Mouse (Mus musculus) thymus, postnatal 4 days (tissue): ENCODE measurements around the gene Adck2.
A peak's percentile ranks its signal among the peaks of the same experiment; 100 is the strongest.

ENCODE experiments used
- DNase-seq: peaks from one replicate; pipeline ENCODE4 v3.0.0; 2021

Gene Adck2

DNA sequence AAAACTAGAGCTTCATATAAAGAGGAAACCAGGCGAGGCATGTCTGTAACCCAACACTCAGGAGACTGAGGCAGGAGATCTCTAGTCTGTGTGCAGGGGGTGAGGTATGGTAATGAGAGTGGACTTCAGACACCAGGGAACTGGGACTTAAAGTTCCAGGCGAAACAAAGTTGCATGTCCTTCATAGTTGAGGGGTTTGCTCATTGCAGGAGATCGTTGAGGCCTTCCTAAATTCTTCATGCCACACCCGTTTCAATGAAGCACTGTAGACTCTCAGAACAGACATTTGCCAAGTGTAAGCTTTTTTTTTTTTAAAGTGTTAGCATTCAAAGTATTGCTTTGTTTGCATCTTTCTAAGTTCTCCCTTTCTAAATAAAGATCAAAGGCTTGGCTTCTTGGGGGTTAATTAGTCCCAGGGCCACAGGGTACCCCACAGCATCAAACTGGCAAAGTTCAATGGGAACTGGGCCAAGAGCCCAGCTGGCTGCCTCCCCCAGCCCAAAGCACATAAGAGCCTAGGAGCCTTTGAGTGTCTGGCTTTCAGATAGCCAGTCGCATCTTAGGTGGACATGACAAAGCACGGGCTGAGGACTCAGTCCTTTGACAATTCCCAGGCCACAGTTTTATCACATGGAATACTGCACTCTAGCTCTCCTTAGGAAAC, 14.3 kb upstream of the Adck2 start:
- no peak for DNase-seq

GRCm38 (mm10) chr6:39562166-39563015, 11.3 kb upstream of the Adck2 start:
- DNase-seq, result peak; percentile 72

- no peak for DNase-seq
Observed at GRCm38 (mm10) chr6:39567528-39567927, 6.1 kb upstream of the Adck2 start.

- no peak for DNase-seq
Observed at GRCm38 (mm10) chr6:39570426-39570825, 3.2 kb upstream of the Adck2 start.

DNA sequence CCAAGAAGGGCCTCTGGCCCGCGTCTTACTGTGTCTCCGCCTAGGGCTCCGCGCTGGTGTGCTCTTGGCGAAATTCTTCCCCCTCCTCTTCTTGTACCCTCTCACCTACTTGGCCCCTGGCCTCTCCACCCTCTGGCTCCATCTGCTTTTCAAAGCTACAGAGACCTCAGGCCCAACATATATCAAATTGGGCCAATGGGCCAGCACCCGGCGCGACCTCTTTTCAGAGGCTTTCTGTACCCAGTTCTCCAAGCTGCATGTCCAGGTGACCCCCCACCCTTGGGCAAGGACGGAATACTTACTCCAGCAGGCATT, 839 bp downstream of the Adck2 start:
- DNase-seq, result peak; percentile 26

- no peak for DNase-seq
Observed at GRCm38 (mm10) chr6:39574951-39575350, 1.3 kb downstream of the Adck2 start.

DNA sequence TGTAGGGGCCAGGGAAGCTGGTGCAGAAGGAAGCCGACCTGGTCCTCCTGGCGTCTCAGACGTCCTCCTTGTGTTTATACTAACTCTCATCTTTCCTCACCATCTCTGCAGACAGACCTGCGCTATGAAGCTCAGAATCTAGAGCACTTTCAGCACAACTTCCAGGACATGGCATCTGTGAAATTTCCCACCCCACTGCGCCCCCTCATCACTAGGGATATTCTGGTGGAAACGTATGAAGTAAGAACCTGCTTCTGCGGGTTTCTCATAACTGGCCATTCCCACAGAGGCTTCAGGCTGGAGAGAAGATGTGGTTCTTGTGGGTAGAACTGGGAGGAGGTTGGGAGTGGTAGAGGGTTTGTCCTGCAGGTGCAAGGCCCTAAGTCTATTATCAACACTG, 5.9 kb downstream of the Adck2 start:
- DNase-seq, result no peak

DNA sequence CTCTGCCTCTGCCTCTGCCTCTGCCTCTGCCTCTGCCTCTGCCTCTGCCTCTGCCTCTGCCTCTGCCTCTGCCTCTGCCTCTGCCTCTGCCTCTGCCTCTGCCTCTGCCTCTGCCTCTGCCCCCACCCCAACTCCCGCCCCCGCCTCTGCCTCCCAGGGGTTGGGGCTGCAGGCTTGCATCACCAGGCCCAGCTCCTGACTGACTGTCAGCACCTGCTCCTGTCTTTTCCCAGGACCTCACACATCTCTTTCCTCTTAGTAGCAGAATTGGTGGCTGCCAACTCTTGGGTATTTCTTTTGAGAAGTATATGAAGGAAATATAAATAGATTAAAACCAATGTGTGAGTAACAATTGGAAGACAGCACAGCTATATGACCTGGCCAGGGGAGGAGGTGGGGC, 6.9 kb downstream of the Adck2 start:
- DNase-seq, result no peak

GRCm38 (mm10) chr6:39581087-39581784, 7.6 kb downstream of the Adck2 start:
- no peak for DNase-seq

DNA sequence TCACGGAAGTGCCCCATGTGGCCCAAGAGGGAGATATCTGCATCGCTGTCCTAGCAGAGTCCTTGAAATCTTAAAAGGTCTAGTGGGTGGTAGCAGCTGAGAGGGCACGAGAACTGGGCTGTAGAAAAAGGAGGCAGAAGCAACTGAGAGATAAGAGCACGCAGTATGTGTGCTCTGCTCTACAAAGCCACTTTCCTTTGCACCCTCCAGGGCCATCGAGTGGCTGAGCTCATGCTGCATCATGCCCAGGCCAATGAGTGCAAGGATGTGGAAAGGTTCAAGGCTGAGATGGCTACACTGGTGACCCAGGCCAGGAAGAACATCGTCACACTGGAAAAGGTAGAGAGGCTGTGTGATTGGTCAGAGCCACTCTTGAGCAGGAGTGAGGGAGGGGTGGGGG, 11.8 kb downstream of the Adck2 start, which contains the start of gene Gm42420:
Gene Gm42420, plus strand, starts transcription at position 237 of the 400 bp plus-strand sequence.
- DNase-seq, result no peak

DNA sequence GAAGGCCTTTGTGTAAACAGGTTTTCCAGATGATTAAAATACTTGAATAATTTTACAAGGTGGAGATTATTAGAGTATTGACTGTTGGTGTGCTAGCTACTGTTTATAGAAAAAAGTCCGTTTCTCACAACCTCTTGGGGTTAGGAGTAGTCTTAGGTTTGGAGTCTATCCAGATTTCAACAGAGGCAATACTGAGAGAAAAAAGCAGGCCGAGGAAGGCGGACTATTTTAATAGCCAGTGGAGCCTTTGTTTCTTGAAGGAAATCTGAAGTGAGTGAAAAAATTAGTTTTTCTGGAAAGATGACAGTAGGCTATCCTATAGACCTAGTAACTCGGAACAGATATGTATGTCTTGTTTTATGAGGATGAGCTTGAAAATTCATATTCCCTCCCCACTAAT, 17.8 kb downstream of the Adck2 start:
- no peak for DNase-seq

DNA sequence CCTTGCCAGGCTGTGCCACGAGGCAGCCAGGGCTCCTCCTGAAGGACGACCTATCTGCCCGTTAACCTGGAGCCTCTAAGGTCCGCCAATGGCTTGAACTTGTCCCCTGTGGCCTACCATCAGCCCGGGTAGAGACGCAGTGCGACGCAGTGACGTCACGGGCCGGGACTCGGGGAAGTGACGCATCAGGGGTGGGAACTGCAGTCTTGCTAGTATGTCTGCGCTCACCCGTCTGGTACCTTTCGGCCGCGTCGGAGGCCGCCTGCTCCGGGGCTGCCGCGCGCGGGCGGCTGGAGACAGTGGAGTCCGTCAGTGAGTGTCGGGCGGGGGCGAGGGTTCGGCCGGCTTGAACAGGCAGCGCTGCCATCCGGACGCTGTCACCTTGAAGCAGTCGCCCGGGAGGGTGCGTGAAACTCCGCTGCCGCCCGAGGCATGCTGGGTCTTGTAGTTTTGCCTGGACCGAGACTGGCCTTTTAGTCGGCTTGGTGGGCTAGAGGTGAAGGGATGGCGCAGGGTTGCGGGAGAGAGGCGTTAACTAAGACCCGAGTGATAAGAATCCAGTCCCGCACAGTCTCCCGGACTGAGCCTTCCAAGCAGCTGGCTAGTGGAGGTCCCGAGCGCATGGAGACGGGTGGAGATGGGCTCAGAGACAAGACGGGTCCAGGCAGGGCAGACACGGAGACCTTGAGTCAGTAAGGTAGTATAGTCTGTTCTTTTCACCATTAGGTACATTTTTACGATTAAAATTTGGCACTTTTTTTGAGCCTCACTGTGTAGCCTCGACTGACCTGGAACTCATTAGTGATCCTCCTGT, 18.9 kb downstream of the Adck2 start, which contains the start of gene Ndufb2:
Gene Ndufb2, plus strand, starts transcription at position 174 of the 814 bp plus-strand sequence.
- peak; percentile 95 for DNase-seq

- DNase-seq, result no peak
Observed at GRCm38 (mm10) chr6:39600851-39601250, 27.2 kb downstream of the Adck2 start.

DNA sequence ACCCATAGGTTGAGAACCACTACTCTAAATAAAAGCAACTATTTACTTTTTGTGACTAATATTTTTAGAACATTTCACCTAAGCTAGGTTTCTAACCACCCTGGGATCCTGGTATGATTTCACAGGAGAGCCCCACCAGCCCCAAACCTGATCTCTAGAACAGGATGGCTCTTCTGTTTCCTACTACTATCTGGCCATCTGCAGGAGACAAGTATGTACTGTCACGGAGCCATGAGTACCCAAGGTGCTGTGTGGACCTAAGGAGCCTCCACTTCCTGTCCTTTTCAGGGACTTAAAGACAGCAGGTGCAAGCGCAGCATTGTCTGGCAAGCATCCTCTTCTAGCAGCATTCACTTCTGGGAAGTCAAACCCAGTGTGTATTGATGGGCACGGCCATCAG, 28.2 kb downstream of the Adck2 start:
- DNase-seq, result no peak

DNA sequence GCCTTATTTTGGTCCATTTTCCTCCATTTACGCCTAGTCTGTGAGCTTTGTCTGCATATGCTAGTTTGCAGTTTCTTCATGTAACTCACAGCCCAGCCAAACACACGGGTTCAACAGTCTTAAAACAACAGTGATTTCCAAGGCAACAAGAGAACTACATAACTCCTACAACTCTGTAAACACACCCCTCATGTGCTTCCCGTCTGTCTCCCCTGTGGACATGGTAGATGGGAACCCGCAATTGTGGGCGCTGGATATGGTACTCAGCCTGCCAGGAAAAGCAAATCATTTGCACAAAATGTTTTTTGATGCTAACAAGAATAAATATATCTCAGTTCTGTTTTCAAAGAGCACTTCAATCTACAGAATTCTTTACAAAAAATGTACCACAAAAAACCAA, 30.9 kb downstream of the Adck2 start:
- DNase-seq, result no peak

GRCm38 (mm10) chr6:39606056-39606455, 32.4 kb downstream of the Adck2 start:
- DNase-seq, result no peak

GRCm38 (mm10) chr6:39606862-39607261, 33.2 kb downstream of the Adck2 start:
- peak; percentile 69 for DNase-seq

DNA sequence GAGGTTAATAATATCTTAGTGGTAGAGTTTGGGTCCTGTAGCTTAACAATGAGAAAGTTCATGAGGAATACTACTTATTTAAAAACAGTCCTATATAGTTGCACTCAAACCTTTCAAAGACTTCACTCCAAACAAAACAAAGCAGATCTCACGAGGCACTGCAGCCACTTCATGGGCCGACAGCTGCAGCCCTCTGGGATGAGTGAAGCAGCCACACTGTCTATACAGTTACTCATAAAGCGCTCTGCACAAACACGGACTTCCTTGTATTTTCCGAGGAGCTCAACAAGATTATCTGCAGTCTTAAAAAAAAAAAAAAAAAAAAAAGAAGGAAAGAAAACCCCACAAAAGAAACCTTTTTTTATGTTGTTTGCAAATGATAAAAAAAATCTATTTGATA, 33.7 kb downstream of the Adck2 start:
- DNase-seq, result no peak

GRCm38 (mm10) chr6:39610207-39610606, 36.5 kb downstream of the Adck2 start:
- no peak for DNase-seq

DNA sequence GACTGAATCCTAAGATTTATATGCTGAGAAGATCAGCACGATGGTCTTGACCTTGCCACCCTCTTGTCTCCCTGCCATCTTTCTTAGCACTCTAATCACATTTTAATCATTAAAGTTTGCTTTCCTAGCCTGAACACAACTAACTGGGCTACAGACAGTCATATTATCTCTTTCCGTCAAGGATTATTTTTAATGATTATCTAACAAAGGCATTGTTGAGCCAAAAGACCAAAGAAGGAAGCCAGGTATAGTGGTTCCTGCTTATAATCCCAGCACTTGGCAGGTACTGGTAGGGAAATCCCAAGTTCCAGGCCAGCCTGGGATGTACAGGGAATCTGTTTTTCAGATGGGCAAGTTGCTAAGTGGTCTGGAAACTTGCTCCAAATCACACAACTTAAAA, 37.6 kb downstream of the Adck2 start:
- no peak for DNase-seq
